Mouse (Mus musculus): Measurements from ENCODE around the gene Sgpp2.

The Sgpp2 gene

GRCm38 (mm10) chr1:78399755-78400154, 89.6 kb downstream of the Sgpp2 start:
- no peak for DNase-seq (ENCODE audit: low read depth, low spot score)

DNA sequence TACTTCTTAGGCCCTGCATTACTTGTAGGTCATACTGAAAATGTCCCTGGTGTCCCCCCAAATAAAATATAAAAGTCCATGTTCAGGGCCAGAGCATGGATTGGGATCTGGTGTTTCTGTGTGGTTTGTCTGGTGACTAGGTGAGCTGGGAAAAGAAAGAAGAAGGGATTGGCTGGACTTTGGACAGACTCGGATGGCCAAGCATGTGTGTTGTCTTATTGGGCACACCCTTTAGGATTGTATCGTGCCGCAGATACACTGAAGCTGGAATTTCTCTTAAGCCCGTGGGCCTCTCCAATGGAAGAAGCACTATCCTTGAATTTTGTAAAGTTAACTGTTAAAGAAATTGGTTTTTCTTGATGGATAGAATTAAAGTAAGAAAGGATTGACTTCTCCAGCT, 91.3 kb downstream of the Sgpp2 start:
- no peak for DNase-seq (ENCODE audit: low read depth, low spot score)

DNA sequence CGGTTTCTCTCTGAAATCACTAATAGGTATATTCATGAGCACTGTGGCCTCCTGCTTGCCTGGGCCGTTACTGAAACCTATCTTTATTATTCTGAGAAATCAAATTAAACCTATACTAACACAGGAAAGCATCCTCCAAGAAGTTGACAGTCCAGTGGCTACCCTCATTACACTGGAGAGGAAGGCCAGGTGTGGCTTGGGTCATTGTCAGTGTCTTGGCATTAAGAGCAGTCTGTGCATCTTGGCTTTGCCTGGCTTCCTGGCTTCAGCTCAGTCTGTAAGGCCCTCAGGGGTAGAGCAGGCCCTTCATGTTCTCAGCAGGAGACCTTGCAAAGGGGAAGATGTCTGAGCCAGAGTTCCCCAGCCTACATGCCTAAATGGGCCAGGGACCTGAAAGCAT, 99.3 kb downstream of the Sgpp2 start:
- no peak for DNase-seq (ENCODE audit: low read depth, low spot score)

DNA sequence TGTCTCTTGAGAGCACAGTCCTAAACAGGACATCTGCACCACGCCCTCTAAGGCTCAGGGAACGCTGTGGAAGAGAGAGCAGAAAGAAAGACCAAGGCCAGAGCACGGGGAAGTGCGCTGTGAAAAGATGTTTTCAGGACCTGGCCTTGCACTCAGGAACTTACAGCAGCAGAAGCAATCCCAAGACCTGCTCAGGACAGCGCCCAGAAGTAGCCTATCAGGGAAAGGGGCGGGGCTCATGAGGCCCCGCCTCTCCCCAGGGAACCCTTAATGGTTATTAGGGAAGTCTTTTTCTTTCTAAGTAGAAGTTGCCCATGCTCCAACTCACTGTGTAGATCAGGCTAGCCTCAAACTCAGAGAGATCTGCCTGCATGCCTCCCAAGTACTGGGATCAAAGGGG, 102.5 kb downstream of the Sgpp2 start:
- DNase-seq (ENCODE audit: low read depth, low spot score): no peak

DNA sequence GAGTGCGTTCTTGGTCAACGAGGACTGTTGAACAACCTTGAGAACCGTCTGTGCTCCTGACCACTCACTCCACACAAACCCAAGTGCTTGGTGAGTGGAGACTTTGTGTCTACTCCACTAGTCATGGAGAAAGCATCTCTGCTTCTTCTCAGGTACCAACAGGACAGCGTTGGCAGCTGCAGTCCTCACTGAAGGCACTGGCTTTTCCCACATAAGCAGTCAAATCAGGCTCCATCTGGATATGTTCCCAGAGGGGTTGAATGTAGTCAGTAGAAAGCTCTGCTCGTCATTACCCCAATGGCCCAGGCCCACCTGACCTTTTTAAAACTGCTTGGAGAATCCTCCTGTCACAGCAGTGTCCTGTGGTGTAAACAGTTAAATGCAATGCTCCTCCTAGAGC, 104.3 kb downstream of the Sgpp2 start:
- no peak for DNase-seq (ENCODE audit: low read depth, low spot score)

DNA sequence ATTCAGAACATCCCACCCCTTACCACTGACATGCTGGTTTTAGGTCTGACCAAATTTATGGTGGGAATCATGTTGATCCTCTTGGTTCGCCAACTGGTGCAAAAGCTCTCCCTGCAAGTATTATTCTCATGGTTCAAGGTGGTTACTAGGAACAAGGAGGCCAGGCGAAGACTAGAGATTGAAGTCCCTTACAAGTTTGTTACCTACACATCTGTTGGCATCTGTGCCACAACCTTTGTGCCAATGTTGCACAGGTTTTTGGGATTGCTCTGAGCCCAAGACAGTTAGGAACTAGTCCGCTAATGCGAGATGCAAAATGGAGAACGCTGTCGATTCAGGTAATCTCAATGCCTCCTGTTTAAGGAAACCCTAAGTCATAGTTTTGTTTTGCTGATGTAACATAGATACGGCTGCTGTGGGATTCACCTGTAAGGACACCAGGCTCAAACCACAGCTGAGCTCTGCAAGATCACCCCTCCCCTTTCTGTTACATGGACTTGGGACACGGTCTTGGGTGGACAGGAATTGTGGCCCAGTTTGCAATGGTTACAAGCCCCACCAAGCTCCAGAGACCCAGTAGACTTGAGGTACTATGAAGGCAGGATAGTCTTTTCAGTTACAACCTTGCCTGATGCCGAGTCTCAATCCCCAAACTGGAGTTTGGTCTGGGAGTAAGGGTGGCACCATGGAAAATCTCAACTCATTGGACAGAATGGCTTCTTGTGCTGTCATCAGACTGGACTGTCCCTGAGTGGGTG, 107.2 kb downstream of the Sgpp2 start:
- DNase-seq (ENCODE audit: low read depth, low spot score): no peak

DNA sequence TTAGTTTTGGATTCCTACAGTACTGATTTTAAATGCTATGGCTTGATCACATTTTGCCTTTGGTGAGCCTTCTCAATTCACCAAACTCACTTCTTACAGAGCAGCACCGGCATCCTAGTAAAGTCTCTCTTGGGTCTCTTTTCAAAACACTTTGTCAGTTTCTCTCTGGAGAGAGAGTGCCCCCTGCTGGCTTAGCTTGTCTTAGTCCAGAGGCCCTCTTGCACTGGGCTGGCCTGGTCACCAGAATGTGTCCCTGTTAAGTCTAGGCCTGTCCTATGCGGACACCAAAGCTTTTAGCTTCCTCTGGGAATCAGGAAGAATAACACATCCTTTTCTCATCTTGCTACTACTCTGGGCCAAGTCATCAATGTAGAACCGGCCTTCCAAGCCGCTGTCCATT, 109.4 kb downstream of the Sgpp2 start:
- DNase-seq (ENCODE audit: low read depth, low spot score): no peak

GRCm38 (mm10) chr1:78420271-78420670, 110.1 kb downstream of the Sgpp2 start:
- DNase-seq (ENCODE audit: low read depth, low spot score): no peak

GRCm38 (mm10) chr1:78421749-78422148, 111.6 kb downstream of the Sgpp2 start:
- DNase-seq (ENCODE audit: low read depth, low spot score): no peak

DNA sequence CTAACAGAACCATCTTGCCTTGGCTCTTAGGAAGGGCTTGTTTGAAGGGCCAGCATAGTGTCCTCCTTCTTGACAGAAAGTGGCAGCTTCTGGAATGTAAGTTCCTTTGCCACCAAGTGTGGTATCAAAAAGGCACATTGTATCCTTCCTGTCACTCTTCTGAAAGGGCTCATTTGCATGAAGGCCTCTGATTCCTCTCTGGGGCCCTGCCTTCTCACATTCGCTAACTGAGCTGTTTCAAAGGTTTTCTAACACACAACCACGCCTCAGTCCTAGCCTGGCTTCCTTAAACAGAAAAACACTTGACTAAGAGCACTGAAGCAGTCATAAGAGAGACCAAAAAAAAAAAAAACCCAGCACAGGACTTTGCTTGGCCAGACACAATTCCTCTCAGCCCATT, 112.4 kb downstream of the Sgpp2 start:
- DNase-seq (ENCODE audit: low read depth, low spot score): no peak

- DNase-seq (ENCODE audit: low read depth, low spot score): no peak
These were observed 114.7 kb downstream of the Sgpp2 start for GRCm38 (mm10) chr1:78424848-78425247.

DNA sequence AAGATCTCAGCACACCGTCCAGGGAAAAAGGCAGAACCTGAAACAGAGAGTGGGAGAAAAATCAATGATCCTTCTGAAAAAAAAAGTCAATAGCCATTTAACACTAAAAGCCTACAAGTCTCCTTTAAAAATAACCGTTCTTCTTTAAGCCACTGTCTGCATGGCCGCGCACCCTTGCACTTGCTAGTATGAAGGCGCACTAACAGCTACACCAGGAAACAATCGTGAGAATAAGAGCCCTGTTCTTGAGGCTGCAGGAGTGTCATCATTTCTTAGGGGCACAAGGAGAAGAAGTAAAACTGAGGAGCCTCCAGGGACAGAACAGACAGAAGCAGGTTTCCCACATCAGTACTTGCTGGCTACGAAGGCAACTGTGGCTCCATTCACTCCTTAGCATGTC, 115.2 kb downstream of the Sgpp2 start:
- no peak for DNase-seq (ENCODE audit: low read depth, low spot score)

DNA sequence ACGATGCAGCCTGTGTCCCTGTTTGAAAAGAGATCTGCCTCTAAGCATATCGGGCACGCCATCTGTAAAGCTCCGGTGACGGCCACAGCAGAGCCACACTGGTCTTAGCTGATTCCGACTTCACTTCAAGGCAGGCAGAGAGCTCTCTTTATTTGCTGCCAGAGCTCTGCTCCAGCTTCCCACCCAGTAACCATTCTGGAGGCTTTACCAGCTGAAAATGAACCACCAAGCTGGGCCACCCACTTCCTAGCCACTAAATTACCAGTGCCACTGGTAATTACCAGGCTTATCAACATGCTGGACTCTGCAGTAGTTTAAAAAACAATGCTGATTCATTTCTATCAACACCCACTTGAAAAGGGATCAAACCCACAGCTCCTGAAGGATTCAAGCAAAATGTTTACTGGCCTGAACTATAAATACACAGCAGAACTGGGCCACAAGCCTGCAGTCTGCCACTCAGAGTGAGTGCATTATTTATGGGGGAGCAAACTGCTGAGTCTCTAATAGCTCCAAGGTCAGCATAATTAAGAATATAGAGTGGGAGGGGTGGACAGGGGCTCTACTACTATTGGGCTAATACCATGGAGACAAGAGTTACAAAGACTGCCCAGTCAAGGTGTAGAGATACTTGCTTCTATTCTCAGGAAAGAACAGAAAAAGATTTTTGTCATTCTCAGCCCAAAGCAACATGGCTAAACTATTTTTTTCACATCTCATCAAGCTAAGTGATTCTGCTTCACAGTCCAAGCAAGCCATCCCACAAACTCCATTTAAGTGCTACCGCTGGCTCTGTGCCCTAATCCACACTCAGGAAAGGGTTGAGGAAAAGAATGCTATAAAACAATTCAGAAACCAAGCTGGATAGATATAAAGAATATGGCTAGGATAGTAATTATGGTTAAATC, 115.9 kb downstream of the Sgpp2 start:
- no peak for DNase-seq (ENCODE audit: low read depth, low spot score)

DNA sequence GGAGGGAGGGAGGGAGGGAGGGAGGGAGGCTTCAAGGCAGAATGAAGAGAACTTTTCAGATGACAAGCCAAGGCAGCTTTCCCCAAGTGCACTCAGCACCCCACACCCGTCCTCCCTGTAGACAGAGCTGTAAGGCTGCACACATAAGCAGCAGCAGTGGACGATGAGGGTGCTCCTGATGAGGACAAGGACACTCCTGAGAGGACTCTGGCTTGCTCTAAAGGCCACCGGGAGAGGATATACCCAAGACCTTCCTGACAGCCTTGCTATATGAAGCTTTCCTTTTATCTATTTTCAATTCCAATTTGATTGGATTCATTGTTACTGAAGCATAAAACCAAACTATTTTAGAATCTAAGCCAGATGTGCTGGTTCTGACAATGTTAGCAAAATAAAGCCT, 116.7 kb downstream of the Sgpp2 start:
- no peak for DNase-seq (ENCODE audit: low read depth, low spot score)

DNA sequence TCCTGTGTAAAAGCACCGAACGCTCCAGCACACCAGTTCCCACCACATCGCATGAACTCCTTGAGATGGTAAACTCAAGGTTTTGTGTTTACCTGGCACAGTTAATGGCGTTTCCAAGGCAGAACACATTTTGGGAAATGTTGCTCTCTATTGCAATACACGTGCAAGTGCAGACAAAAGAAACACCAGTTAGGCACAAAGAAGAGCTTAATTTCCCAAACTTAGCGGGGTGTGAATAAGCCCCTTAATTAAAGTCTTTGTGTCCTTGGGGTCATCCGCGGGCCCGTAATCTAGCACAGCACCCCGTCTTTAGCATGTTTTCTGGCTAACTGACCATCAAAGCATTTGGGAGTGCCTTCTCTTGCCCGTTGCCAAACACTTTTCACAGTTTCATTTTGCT, 118.7 kb downstream of the Sgpp2 start:
- no peak for DNase-seq (ENCODE audit: low read depth, low spot score)

DNA sequence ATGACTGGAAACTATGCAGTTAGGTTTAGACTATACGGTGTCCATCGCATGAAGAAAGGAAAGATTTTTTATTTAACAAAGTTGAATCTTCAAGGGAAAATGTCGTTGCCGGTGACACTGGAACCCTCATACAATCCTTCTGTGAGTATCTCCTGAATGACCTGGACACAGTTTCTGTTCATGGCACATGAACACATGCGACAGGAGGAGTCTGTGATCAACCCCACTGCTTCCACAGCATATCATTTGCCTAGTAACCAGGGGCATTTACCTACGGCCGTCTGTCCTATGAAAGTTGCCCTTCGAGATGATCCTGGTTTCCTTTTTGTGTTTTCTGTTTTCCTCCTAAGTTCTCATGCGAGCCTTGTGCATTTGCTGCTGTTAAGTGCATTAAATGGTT, 123.3 kb downstream of the Sgpp2 start:
- no peak for DNase-seq (ENCODE audit: low read depth, low spot score)

GRCm38 (mm10) chr1:78435967-78436366, 125.8 kb downstream of the Sgpp2 start:
- DNase-seq (ENCODE audit: low read depth, low spot score): no peak

- DNase-seq (ENCODE audit: low read depth, low spot score): no peak
These were observed 126.3 kb downstream of the Sgpp2 start for GRCm38 (mm10) chr1:78436445-78436844.

DNA sequence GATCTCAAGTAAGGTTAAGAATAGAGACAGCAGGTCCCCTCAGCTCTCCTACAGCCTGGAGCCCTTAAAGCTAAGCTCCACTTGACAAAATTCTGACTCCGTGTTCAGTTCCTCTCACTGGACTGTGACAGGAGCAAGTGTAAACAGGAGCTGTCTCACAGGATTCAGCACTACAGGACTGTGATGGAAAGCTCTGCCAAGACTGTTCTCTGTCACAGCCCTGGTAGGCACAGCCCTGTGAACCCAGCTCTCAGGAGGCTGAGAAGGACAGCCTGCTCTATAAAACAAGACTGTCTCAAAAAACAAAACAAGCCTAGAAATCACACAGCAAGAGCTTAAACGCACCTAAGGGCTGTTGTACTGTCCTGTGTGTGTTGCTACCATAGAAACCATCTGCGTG, 127.0 kb downstream of the Sgpp2 start:
- DNase-seq (ENCODE audit: low read depth, low spot score): no peak

DNA sequence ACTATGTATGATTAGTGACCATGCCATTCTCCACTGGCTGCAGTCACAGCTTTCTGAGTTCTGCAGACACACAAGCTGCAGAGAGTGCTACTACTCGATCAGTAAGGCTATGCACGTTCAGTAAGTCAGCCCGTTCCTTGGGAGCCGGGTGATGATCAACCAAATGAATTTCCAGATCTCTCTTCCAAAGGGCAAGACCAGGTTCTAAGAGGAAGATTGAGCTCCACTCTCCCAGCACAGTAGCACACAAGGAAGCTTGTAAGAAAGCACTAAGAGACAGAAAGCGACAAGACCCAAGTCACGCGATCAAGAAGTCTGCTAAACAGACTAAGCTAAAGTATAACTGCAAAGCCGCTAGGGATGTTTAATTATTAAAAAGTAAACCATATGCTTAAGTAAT, 130.6 kb downstream of the Sgpp2 start:
- no peak for DNase-seq (ENCODE audit: low read depth, low spot score)

- DNase-seq (ENCODE audit: low read depth, low spot score): no peak
These were observed 132.9 kb downstream of the Sgpp2 start for GRCm38 (mm10) chr1:78443056-78443455.

DNA sequence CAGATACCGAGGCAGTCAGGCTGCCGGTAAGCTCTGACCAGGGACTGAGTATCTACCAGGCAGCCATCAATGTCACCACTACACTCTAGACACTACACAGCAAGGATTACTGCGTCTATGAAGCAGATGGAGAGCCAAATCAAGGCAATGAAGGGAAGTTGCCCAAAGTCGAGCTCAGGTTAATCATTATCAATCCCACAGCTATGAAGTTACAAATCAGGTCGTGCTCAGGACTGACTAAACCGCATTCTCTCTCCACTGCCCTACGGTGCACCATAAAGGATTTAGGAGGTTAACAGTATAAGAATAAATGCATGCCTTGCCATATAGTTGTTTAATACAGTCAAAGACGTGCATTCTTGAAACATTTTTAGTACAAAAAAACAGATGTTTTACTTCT, 136.1 kb downstream of the Sgpp2 start:
- no peak for DNase-seq (ENCODE audit: low read depth, low spot score)

- DNase-seq (ENCODE audit: low read depth, low spot score): no peak
These were observed 136.6 kb downstream of the Sgpp2 start for GRCm38 (mm10) chr1:78446742-78447141.

Data from c-Kit-negative CD71-positive TER-119-positive erythroid progenitor cells, embryonic 14.5 days (primary cell).